Mouse (Mus musculus): ENCODE results near the gene Dzip3.

DNA sequence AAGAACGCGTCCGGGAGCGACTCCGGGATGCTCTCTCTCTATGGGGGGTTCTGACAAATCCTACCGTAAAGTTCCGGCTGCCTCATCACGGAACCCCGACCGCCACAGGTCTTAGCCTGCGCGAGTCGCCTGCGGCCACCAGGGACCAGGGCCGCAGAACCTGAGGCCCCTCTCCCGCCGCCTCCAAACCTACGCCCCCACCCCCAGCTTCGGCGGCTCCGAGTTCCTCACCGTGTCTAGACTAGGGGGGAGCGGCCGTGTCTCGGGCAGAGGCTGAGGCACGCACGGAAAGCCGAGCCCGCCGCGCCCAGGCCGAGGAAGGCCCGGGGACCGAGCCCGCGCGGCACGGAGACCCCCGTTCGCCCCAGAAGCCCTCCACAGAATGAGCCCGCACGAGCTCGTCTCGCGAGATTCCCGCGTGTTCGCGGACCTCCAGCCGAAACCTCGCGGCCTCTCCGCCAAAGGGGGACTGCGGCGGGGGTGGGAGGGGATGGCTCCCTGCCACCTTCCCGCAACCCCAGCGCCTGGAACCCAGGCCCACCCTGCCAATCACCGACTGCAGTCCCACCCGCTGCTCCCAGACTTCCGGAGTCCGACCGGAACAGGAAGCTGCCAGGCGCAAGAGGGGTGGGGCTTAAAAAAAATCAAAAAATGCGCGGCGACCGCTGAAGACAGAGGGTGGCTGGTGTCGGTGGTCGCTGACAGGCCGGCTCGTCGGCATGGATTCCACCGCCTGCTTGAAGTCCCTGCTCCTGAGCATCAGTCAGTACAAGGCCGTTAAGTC lies at the start of gene Dzip3, which contains the start of gene Cip2a:
- TF ChIP-seq MAX (IDR thresholded peaks at IDR 0.05; ENCODE audit: low read length), result no peak
- no peak for TF ChIP-seq CTCF (IDR thresholded peaks at IDR 0.05 in 2 of 3, conservative IDR thresholded peaks at IDR 0.05 in 1 of 3; ENCODE audit: control insufficient read depth in 1 of 3, insufficient read depth in 1 of 3, low read depth in 2 of 3, low read length in 3 of 3, poor library complexity in 1 of 3, severe bottlenecking in 1 of 3)
- peak; percentile 83 for TF ChIP-seq HCFC1 (IDR thresholded peaks at IDR 0.05; ENCODE audit: low read depth, low read length)
